Mouse (Mus musculus) lung, embryonic 16.5 days (tissue): ENCODE results near the gene Rab11fip4. TPM values are rescaled to one million over a fixed set of nuclear protein-coding genes. Genes with fewer than 3 reads are reported as not detected.

ENCODE experiments used
- ATAC-seq: fragments of 200-750 bp; cut with Nextera tagmentation; 2 replicates; pipeline ENCODE4 v1.8.0; 2017; ENCODE audit warnings: low read depth, mild to moderate bottlenecking, moderate library complexity
- H3K27ac ChIP-seq: fragments of 300-500 bp; sonication (generic); 2 replicates; pipeline ENCODE4 v1.5.1; 2014; ENCODE audit warnings: mild to moderate bottlenecking, control low read depth, low read length
- H3K27me3 ChIP-seq: fragments of 300-500 bp; sonication (generic); 2 replicates; pipeline ENCODE4 v1.6.1; 2014; ENCODE audit warnings: low read depth, low read length, mixed read lengths; ENCODE audit not compliant: control insufficient read depth, insufficient read depth
- H3K36me3 ChIP-seq: fragments of 300-500 bp; sonication (generic); 2 replicates; pipeline ENCODE4 v1.6.1; 2014; ENCODE audit warnings: low read length; ENCODE audit not compliant: control insufficient read depth, insufficient read depth
- H3K4me1 ChIP-seq: fragments of 300-500 bp; sonication (generic); replicated peaks from 2 replicates; pipeline ENCODE4 v1.6.1; 2014; ENCODE audit warnings: low read length, mixed read lengths; ENCODE audit not compliant: control insufficient read depth, insufficient read depth
- H3K4me2 ChIP-seq: fragments of 300-500 bp; sonication (generic); 2 replicates; pipeline ENCODE4 v1.6.1; 2014; ENCODE audit warnings: low read depth, low read length, control low read depth
- H3K4me3 ChIP-seq: fragments of 300-500 bp; sonication (generic); 2 replicates; pipeline ENCODE4 v1.5.1; 2014; ENCODE audit warnings: mild to moderate bottlenecking, low read length, control low read depth
- H3K9ac ChIP-seq: fragments of 300-500 bp; sonication (generic); 2 replicates; pipeline ENCODE4 v1.6.1; 2014; ENCODE audit warnings: low read length, control low read depth
- H3K9me3 ChIP-seq: fragments of 300-500 bp; sonication (generic); 2 replicates; pipeline ENCODE4 v1.6.1; 2016; ENCODE audit warnings: low read length; ENCODE audit not compliant: control insufficient read depth
- WGBS: fragments of 180-500 bp; shearing (Covaris S2); extraction: QIAGEN DNeasy Blood & Tissue Kit; methylation state at CpG from one replicate; pipeline ENCODE4 v1.1.7; 2014; 5-methylcytosine and 5-hydroxymethylcytosine counted together
- polyA plus RNA-seq: library from polyadenylated mRNA; unstranded; fragments of >200 nt; fragmentation: Nextera tagmentation; extraction: Ambion mirVana; gene quantifications from 2 replicates; pipeline ENCODE4 v1.2.1, GENCODE M21; 2015

Gene Rab11fip4
- polyA plus RNA-seq, 1 experiment from 2014 or later: 2.0 TPM

DNA sequence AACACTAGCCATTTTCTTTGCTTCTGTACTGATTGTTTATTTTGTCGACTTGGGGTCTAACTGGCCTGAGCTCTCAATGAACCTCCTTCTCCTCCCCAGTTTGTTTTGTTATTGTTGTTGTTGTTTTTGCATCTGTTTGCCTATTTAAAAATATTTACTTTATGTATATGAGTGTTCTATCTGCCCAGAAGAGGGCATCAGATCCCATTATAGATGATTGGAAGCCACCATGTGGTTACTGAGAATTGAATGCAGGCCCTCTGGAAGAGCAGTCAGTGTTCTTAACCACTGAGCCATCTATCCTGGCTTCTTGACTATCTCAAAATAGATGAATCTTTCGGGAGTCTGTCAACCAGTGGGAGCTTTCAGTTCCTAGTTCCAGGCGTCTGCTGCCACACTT, 116.1 kb downstream of the Rab11fip4 start:
- peaks cover 24% of the 10 kb centered on the region for H3K4me1 ChIP-seq
- 75% methylated on average over 3 of the region's 3 CpGs for WGBS
- no peaks in the 10 kb centered on the region for H3K36me3 ChIP-seq
- no peak overlapping the region for H3K4me3 ChIP-seq
- no peak for ATAC-seq
- H3K27ac ChIP-seq: no peak overlapping the region
- H3K27me3 ChIP-seq: peaks cover 10% of the 10 kb centered on the region
- no peak overlapping the region for H3K4me2 ChIP-seq
- no peak overlapping the region for H3K9ac ChIP-seq
- H3K9me3 ChIP-seq: no peaks in the 10 kb centered on the region

- H3K27me3 ChIP-seq: peaks cover 15% of the 10 kb centered on the region
- peak overlapping the region; percentile 79 for H3K9ac ChIP-seq
- H3K4me3 ChIP-seq: peak overlapping the region; percentile 77
- peak overlapping the region; percentile 100 for H3K4me2 ChIP-seq
- ATAC-seq: peak; percentile 96
- peak overlapping the region; percentile 39 for H3K27ac ChIP-seq
- WGBS: under 1% methylated on average over 98 of the region's 106 CpGs
- no peaks in the 10 kb centered on the region for H3K36me3 ChIP-seq
- no peaks in the 10 kb centered on the region for H3K9me3 ChIP-seq
- H3K4me1 ChIP-seq: peaks cover 34% of the 10 kb centered on the region
Observed at GRCm38 (mm10) chr11:79710868-79711765, 120.1 kb downstream of the Rab11fip4 start.

GRCm38 (mm10) chr11:79711766-79712369, 120.9 kb downstream of the Rab11fip4 start:
- Histone ChIP-seq H3K27ac (no peak overlapping the region), H3K9ac (peak overlapping the region; percentile 79), H3K4me3 (peak overlapping the region; percentile 77), H3K4me1 (peaks cover 39% of the 10 kb centered on the region), H3K36me3 (no peaks in the 10 kb centered on the region), H3K4me2 (peak overlapping the region; percentile 100), H3K27me3 (peaks cover 15% of the 10 kb centered on the region), H3K9me3 (no peaks in the 10 kb centered on the region)
- ATAC-seq: peak; percentile 18
- 2% methylated on average over 46 of the region's 46 CpGs for WGBS

DNA sequence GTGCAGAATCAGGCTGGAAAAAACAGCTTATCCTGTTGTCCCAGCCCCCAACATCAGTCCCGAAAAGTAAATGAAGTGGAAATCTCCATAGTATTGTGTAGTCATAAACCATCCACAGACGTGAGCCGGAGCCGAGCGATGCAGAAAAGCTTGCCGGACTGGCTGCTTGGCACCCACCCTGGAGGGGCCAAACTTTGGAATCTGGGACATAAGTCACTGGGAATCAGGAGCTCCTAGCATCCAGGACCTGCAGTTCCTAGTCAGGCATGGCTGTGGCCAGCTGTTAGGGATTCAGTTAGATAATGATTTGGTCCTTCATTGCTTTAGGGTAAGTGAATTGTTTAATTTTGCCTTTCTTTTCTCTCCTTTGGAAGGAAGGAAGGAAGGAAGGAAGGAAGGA, 122.2 kb downstream of the Rab11fip4 start:
- peaks cover 43% of the 10 kb centered on the region for H3K4me1 ChIP-seq
- H3K27me3 ChIP-seq: peaks cover 15% of the 10 kb centered on the region
- WGBS: 42% methylated on average over 6 of the region's 6 CpGs
- no peak overlapping the region for H3K9ac ChIP-seq
- no peak for ATAC-seq
- no peaks in the 10 kb centered on the region for H3K36me3 ChIP-seq
- no peak overlapping the region for H3K27ac ChIP-seq
- H3K4me3 ChIP-seq: 0 out of 2 replicates have a peak overlapping the region, but pooled peaks have one; percentile 7
- no peaks in the 10 kb centered on the region for H3K9me3 ChIP-seq
- peak overlapping the region; percentile 100 for H3K4me2 ChIP-seq

- H3K4me1 ChIP-seq: peaks cover 43% of the 10 kb centered on the region
- 50% methylated on average over 4 of the region's 4 CpGs for WGBS
- no peak overlapping the region for H3K9ac ChIP-seq
- ATAC-seq: no peak
- H3K4me2 ChIP-seq: 0 out of 2 replicates have a peak overlapping the region, but pooled peaks have one; percentile 21
- H3K9me3 ChIP-seq: no peaks in the 10 kb centered on the region
- H3K4me3 ChIP-seq: no peak overlapping the region
- no peak overlapping the region for H3K27ac ChIP-seq
- H3K36me3 ChIP-seq: no peaks in the 10 kb centered on the region
- H3K27me3 ChIP-seq: peaks cover 15% of the 10 kb centered on the region
Observed at GRCm38 (mm10) chr11:79713678-79714077, 122.7 kb downstream of the Rab11fip4 start.

DNA sequence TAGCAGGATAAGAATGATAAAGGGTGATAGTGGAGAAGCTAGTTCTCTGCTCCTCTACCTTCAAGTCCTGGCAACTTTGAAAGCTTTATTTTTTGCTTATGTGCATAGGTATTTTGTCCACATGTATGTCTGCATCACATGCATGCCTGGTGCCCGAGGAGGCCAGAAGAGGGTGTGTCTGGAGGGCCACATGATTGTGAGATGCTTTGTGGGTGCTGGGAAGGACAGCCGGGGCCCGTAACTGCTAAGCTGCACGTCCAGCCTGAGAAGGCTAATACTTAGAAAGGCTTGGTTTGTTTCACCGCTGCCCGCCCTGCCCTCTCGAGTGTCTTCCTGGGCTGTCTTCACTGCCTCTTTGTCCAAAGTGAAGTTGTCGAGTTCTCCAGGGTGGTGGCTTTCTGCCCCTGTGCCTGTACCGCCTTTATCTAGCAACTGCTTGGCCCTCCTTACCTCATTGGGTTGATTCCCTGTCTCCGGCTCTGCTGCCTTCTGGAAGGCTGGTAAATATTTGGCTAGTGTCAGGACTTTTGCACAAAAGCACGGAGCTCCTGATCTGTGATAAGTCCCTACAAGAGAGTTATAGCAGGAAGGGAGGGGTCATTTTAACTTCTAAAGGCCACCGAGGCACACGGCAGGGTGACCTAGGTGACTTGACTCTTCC, 123.2 kb downstream of the Rab11fip4 start:
- ATAC-seq: no peak
- Histone ChIP-seq H3K27ac (no peak overlapping the region), H3K4me2 (peak overlapping the region; percentile 21; the same call in 1 of the 2 replicates), H3K9ac (no peak overlapping the region), H3K9me3 (no peaks in the 10 kb centered on the region), H3K36me3 (no peaks in the 10 kb centered on the region), H3K27me3 (peaks cover 15% of the 10 kb centered on the region), H3K4me3 (no peak overlapping the region), H3K4me1 (peaks cover 43% of the 10 kb centered on the region)
- 60% methylated on average over 13 of the region's 13 CpGs for WGBS

GRCm38 (mm10) chr11:79714743-79715110, 123.7 kb downstream of the Rab11fip4 start:
- Histone ChIP-seq H3K4me3 (no peak overlapping the region), H3K27me3 (peaks cover 15% of the 10 kb centered on the region), H3K9me3 (no peaks in the 10 kb centered on the region), H3K4me1 (peaks cover 43% of the 10 kb centered on the region), H3K27ac (no peak overlapping the region), H3K9ac (no peak overlapping the region), H3K4me2 (no peak overlapping the region), H3K36me3 (no peaks in the 10 kb centered on the region)
- WGBS: 76% methylated on average over 6 of the region's 6 CpGs
- ATAC-seq: no peak

DNA sequence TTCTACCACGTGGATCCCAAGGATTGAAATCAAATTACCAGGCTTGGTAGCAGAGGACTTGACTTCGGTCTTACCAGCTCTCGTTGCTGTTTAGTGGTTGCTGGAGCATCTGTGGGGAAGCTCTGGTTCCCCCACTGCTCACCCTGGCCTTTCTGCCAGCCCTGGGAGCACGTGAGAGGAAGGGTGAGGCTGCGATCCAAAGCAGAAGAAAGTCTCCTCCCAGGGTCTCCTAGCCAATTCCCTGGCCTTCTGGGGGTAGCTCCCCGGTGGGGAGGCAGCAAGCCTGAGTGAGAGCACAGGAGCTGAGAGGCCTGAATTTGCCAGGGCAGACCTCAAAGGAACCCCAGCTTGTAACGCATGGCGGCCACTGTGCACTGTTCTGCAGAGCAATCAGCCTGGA, 124.3 kb downstream of the Rab11fip4 start:
- Histone ChIP-seq H3K27ac (no peak overlapping the region), H3K4me2 (no peak overlapping the region), H3K4me3 (no peak overlapping the region), H3K27me3 (peaks cover 9% of the 10 kb centered on the region), H3K36me3 (no peaks in the 10 kb centered on the region), H3K9ac (no peak overlapping the region), H3K9me3 (no peaks in the 10 kb centered on the region), H3K4me1 (peaks cover 45% of the 10 kb centered on the region)
- ATAC-seq: no peak
- WGBS: 79% methylated on average over 8 of the region's 8 CpGs
